ENCODE assay signal across 8 mouse cellular contexts in the genomic region with DNA sequence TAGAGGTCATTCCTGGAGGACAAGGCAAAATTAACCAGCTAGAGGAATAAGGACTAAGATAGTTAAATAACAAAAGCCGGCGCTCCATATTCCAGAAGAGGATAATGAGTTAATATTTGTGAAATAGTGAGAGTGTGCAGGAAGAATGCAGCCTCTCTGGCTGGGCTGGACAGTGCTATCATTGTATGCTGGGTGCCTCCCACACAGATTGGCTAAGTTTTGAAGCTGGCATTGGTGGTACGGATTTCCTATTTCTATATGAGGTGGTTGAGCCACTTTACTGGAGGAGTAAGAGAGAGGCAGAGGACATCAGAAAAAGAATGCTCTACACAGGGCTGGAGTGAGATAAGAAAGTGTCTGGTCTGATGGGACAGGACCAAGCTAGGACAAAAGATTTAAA.
"Had no signal": no experiment of that assay in that cellular context is flagged by ENCODE, and none has a peak within 500 bp of the region (broad histone marks: within the 10 kb centered on the region; RNA-seq: fewer than 3 reads in every experiment).

No protein-coding gene starts in this region.

- DNase-seq: liver, postnatal 0 days; lung, adult 2 months; lung, postnatal 14 days; lung, postnatal 36 days; right cerebral cortex, postnatal 25 days; thymus, adult 2 months; thymus, postnatal 25 days; thymus, postnatal 4 days had no signal
